Mouse (Mus musculus) liver, adult 2 months (tissue): ENCODE measurements at regions not wholly inside any gene's neighbourhood (a gene's known extent, or its start where the extent isn't known, plus 50 kb on each side); places are given as distances from the start of the nearest gene placed in this dataset.

Experiments
- DNase-seq: peaks from one replicate; pipeline ENCODE4 v3.0.0-alpha.2; 2011; ENCODE audit warnings: low read depth, low spot score; ENCODE audit errors: extremely low read depth
- H3K27ac ChIP-seq: fragments of 200-500 bp; replicated peaks from 2 replicates; pipeline ENCODE4 v1.5.1; 2012; ENCODE audit warnings: low read depth, mild to moderate bottlenecking, control low read depth, inconsistent platforms, low read length; ENCODE audit not compliant: insufficient read depth
- H3K27me3 ChIP-seq: fragments of 200-500 bp; 2 replicates; pipeline ENCODE4 v1.6.1; 2012; ENCODE audit warnings: mild to moderate bottlenecking, moderate library complexity, low read length, inconsistent platforms; ENCODE audit not compliant: control insufficient read depth, insufficient read depth
- H3K36me3 ChIP-seq: fragments of 200-500 bp; 2 replicates; pipeline ENCODE4 v1.6.1; 2012; ENCODE audit warnings: low read length, inconsistent platforms; ENCODE audit not compliant: control insufficient read depth, insufficient read depth
- H3K4me1 ChIP-seq: fragments of 200-500 bp; 2 replicates; pipeline ENCODE4 v1.6.1; 2011; ENCODE audit warnings: low read length; ENCODE audit not compliant: control insufficient read depth, insufficient read depth
- H3K4me3 ChIP-seq: fragments of 200-500 bp; 2 replicates; pipeline ENCODE4 v1.5.1; 2011; ENCODE audit warnings: low read depth, mild to moderate bottlenecking, control low read depth, low read length, moderate library complexity; ENCODE audit not compliant: insufficient read depth
- H3K79me2 ChIP-seq: fragments of 200-500 bp; 2 replicates; pipeline ENCODE4 v1.6.1; 2012; ENCODE audit warnings: inconsistent platforms, mild to moderate bottlenecking, low read length, moderate library complexity; ENCODE audit not compliant: control insufficient read depth, insufficient read depth
- H3K9ac ChIP-seq: fragments of 200-500 bp; 2 replicates; pipeline ENCODE4 v1.6.1; 2012; ENCODE audit warnings: low read depth, mild to moderate bottlenecking, control low read depth, inconsistent platforms, low read length
- CTCF ChIP-seq: fragments of 200-500 bp; IDR thresholded peaks from 2 replicates; pipeline ENCODE4 v1.5.1; 2011; ENCODE audit warnings: low read depth, low read length, control low read depth
- POLR2A ChIP-seq: fragments of 200-500 bp; IDR thresholded peaks from 2 replicates; pipeline ENCODE4 v1.6.1; 2011; ENCODE audit warnings: low read length, control low read depth; ENCODE audit not compliant: insufficient read depth; ENCODE audit errors: extremely low read depth
- WGBS: fragments of 180-500 bp; shearing (Covaris S2); methylation state at CpG from one replicate; pipeline ENCODE4 v1.1.7; 2018; 5-methylcytosine and 5-hydroxymethylcytosine counted together

GRCm38 (mm10) chr7:70767697-70768096, 401.2 kb upstream of the Nr2f2 start:
- Histone ChIP-seq H3K36me3 (no peaks in the 10 kb centered on the region), H3K4me1 (no peaks in the 10 kb centered on the region), H3K27me3 (no peaks in the 10 kb centered on the region), H3K27ac (no peak overlapping the region), H3K4me3 (no peak overlapping the region), H3K79me2 (no peaks in the 10 kb centered on the region), H3K9ac (no peak overlapping the region)
- TF ChIP-seq CTCF, result no peak
- no peak for TF ChIP-seq POLR2A
- DNase-seq, result peak; percentile 22
- 62% methylated on average over 5 of the region's 5 CpGs for WGBS

GRCm38 (mm10) chr7:70756676-70757075, 390.1 kb upstream of the Nr2f2 start:
- H3K36me3 ChIP-seq, result no peaks in the 10 kb centered on the region
- 95% methylated on average over 3 of the region's 3 CpGs for WGBS
- no peak overlapping the region for H3K9ac ChIP-seq
- H3K4me1 ChIP-seq, result no peaks in the 10 kb centered on the region
- no peak for TF ChIP-seq POLR2A
- TF ChIP-seq CTCF, result no peak
- H3K4me3 ChIP-seq, result no peak overlapping the region
- H3K27ac ChIP-seq, result no peak overlapping the region
- H3K27me3 ChIP-seq, result no peaks in the 10 kb centered on the region
- no peaks in the 10 kb centered on the region for H3K79me2 ChIP-seq
- DNase-seq, result no peak

- no peak overlapping the region for H3K27ac ChIP-seq
- H3K79me2 ChIP-seq, result no peaks in the 10 kb centered on the region
- 86% methylated on average over 1 of the region's 1 CpGs for WGBS
- H3K4me1 ChIP-seq, result no peaks in the 10 kb centered on the region
- no peak for DNase-seq
- H3K27me3 ChIP-seq, result no peaks in the 10 kb centered on the region
- TF ChIP-seq CTCF (no peak), POLR2A (no peak)
- H3K4me3 ChIP-seq, result no peak overlapping the region
- H3K9ac ChIP-seq, result no peak overlapping the region
- H3K36me3 ChIP-seq, result no peaks in the 10 kb centered on the region
These were observed 388.3 kb upstream of the Nr2f2 start for GRCm38 (mm10) chr7:70754826-70755225.

- WGBS, result 97% methylated on average over 12 of the region's 12 CpGs
- no peak overlapping the region for H3K4me3 ChIP-seq
- H3K27ac ChIP-seq, result no peak overlapping the region
- no peaks in the 10 kb centered on the region for H3K27me3 ChIP-seq
- DNase-seq, result no peak
- no peaks in the 10 kb centered on the region for H3K79me2 ChIP-seq
- TF ChIP-seq POLR2A (no peak), CTCF (no peak)
- H3K4me1 ChIP-seq, result no peaks in the 10 kb centered on the region
- no peaks in the 10 kb centered on the region for H3K36me3 ChIP-seq
- no peak overlapping the region for H3K9ac ChIP-seq
These were observed 386.3 kb upstream of the Nr2f2 start for GRCm38 (mm10) chr7:70752802-70753218.

GRCm38 (mm10) chr7:70748884-70749283, 382.3 kb upstream of the Nr2f2 start:
- no peak overlapping the region for H3K4me3 ChIP-seq
- H3K36me3 ChIP-seq, result no peaks in the 10 kb centered on the region
- TF ChIP-seq CTCF, result no peak
- TF ChIP-seq POLR2A, result no peak
- no peak overlapping the region for H3K9ac ChIP-seq
- no peaks in the 10 kb centered on the region for H3K79me2 ChIP-seq
- no peak for DNase-seq
- no peaks in the 10 kb centered on the region for H3K4me1 ChIP-seq
- WGBS, result 28% methylated on average over 3 of the region's 3 CpGs
- H3K27me3 ChIP-seq, result no peaks in the 10 kb centered on the region
- H3K27ac ChIP-seq, result no peak overlapping the region

GRCm38 (mm10) chr7:70748345-70748744, 381.8 kb upstream of the Nr2f2 start:
- H3K27me3 ChIP-seq, result no peaks in the 10 kb centered on the region
- no peak overlapping the region for H3K27ac ChIP-seq
- H3K36me3 ChIP-seq, result no peaks in the 10 kb centered on the region
- TF ChIP-seq CTCF (no peak), POLR2A (no peak)
- no peaks in the 10 kb centered on the region for H3K79me2 ChIP-seq
- no peak for DNase-seq
- no peaks in the 10 kb centered on the region for H3K4me1 ChIP-seq
- H3K4me3 ChIP-seq, result no peak overlapping the region
- WGBS, result 81% methylated on average over 8 of the region's 8 CpGs
- no peak overlapping the region for H3K9ac ChIP-seq
